Comparison of ENCODE assay signal across 8 mouse cellular contexts in the genomic region with DNA sequence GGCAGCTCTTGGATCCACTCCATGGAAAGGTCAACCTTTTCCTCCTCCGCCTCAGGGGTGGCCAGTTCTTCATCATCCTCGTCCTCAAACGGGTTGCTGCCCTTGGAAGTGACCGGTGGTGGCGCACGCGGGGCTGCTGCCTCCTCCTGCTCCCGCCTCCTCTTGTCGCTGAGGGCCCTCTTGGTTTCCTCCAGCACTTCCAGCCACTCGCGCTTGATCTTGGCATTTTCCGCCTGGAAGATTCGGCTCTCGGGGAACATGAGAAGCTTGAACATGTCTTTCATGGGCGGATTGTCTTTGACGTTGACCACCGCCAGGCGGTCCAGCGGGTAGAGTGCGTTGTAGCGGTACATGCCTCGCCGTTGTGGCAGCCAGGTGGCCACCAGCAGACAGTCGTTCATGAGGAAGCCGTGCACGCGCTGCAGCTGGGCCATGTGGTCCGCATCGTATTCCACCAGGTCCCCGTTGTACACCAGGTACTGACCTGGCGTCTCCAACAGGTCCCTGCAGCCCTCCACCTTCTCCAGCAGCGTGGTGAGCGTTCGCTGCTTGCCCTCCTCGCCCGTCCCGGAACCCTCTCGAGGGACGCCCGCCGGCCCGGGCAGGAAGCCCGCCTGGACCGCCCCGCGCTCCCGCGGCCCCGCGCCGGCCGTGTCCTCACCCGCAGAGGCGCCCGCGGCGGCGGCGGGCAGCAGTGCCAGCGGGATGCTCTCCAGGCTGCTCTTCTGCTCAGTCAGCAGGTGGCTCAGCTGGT. TPM values are rescaled to one million over a fixed set of nuclear protein-coding genes. Genes with fewer than 3 reads are reported as not detected.
A peak's percentile ranks its signal among the peaks of the same experiment; 100 is the strongest.
DNase-seq lines count a peak whose midpoint lies in the region; ATAC-seq and TF ChIP-seq lines count a peak whose summit lies in the region.

No protein-coding gene starts in this region.

- no peaks in the 10 kb centered on the region for H3K9me3 ChIP-seq in kidney, embryonic 14.5 days (ENCODE audit: control insufficient read depth, low read length)

- peak overlapping the region; percentile 95 for H3K4me3 ChIP-seq in kidney, embryonic 14.5 days (ENCODE audit: low read length)
- peak overlapping the region; percentile 83 for H3K4me3 ChIP-seq in liver, adult 2 months (ENCODE audit: insufficient read depth, low read depth, low read length)
- peak overlapping the region; percentile 80 for H3K4me3 ChIP-seq in myocyte

- peak; percentile 80 for TF ChIP-seq CTCF in liver, adult 2 months (IDR thresholded peaks at IDR 0.05; ENCODE audit: low read depth, low read length)

- DNase-seq in B cell, adult 2 months, result peak; percentile 57 to 66
- DNase-seq in brain, adult 2 months (ENCODE audit: low read depth, low spot score), result peak; percentile 88
- DNase-seq in heart, adult 9 months (ENCODE audit: low spot score in 2 of 2), result peak; percentile 75 to 82
- DNase-seq in liver, adult 2 months (ENCODE audit: extremely low read depth, low read depth, low spot score), result peak; percentile 57
- DNase-seq in splenic B cell, adult 2 months (ENCODE audit: low read depth, low spot score), result peak; percentile 63

- peak overlapping the region; percentile 78 for H3K27ac ChIP-seq in kidney, embryonic 14.5 days (ENCODE audit: low read depth, low read length)
- H3K27ac ChIP-seq in liver, adult 2 months (replicated peaks; ENCODE audit: insufficient read depth, low read depth, low read length), result peak overlapping the region; percentile 62

- H3K9ac ChIP-seq in kidney, embryonic 14.5 days (ENCODE audit: low read depth, low read length), result peak overlapping the region; percentile 85
- H3K9ac ChIP-seq in liver, adult 2 months (ENCODE audit: low read depth, low read length), result peak overlapping the region; percentile 91

- H3K79me2 ChIP-seq in liver, adult 2 months (ENCODE audit: control insufficient read depth, insufficient read depth, low read length), result peaks cover 19% of the 10 kb centered on the region
- peaks cover 45% of the 10 kb centered on the region for H3K79me2 ChIP-seq in myocyte (ENCODE audit: control insufficient read depth, insufficient read depth)

- TF ChIP-seq POLR2A in liver, adult 2 months (IDR thresholded peaks at IDR 0.05; ENCODE audit: extremely low read depth, insufficient read depth, low read length), result no peak
- TF ChIP-seq POLR2A in myocyte (IDR thresholded peaks at IDR 0.05; ENCODE audit: insufficient read length, low read depth), result peak; percentile 20

- peak overlapping the region; percentile 88 for H3ac ChIP-seq in myocyte (ENCODE audit: control insufficient read depth, insufficient read length)

- peak; percentile 77 for ATAC-seq in erythroblast, adult 5-6 weeks (replicated peaks; ENCODE audit: low FRiP score, poor library complexity, severe bottlenecking)
- ATAC-seq in kidney, embryonic 14.5 days (ENCODE audit: low FRiP score, low TSS enrichment), result peak; percentile 45

- no peaks in the 10 kb centered on the region for H3K27me3 ChIP-seq in kidney, embryonic 14.5 days (ENCODE audit: control insufficient read depth, insufficient read depth, low read length)
- no peaks in the 10 kb centered on the region for H3K27me3 ChIP-seq in liver, adult 2 months (ENCODE audit: control insufficient read depth, insufficient read depth, low read length)
- H3K27me3 ChIP-seq in myocyte (ENCODE audit: control insufficient read depth, insufficient read depth, insufficient read length), result no peaks in the 10 kb centered on the region
- no peaks in the 10 kb centered on the region for H3K27me3 ChIP-seq in splenic B cell, adult 2 months (ENCODE audit: control insufficient read depth, insufficient read depth, low read length, poor library complexity, severe bottlenecking)

- peaks cover 19% of the 10 kb centered on the region for H3K4me1 ChIP-seq in kidney, embryonic 14.5 days (ENCODE audit: control insufficient read depth, insufficient read depth, low read length)
- H3K4me1 ChIP-seq in liver, adult 2 months (ENCODE audit: control insufficient read depth, insufficient read depth, low read length), result peaks cover 12% of the 10 kb centered on the region

- peaks cover 36% of the 10 kb centered on the region for H3K36me3 ChIP-seq in kidney, embryonic 14.5 days (ENCODE audit: control insufficient read depth, insufficient read depth, low read length)
- peaks cover 12% of the 10 kb centered on the region for H3K36me3 ChIP-seq in liver, adult 2 months (ENCODE audit: control insufficient read depth, insufficient read depth, low read length)
- H3K36me3 ChIP-seq in myocyte (ENCODE audit: control insufficient read depth, insufficient read depth), result peaks cover 18% of the 10 kb centered on the region
- peaks cover 4% of the 10 kb centered on the region for H3K36me3 ChIP-seq in splenic B cell, adult 2 months (ENCODE audit: control insufficient read depth, insufficient read depth, low read length, poor library complexity, severe bottlenecking)

- H3K4me2 ChIP-seq in kidney, embryonic 14.5 days (replicated peaks; ENCODE audit: low read depth, low read length), result peak overlapping the region; percentile 99
- H3K4me2 ChIP-seq in myocyte (ENCODE audit: low read depth), result peak overlapping the region; percentile 88

- under 1% methylated on average over 56 of the region's 60 CpGs for WGBS in kidney, embryonic 14.5 days
- under 1% methylated on average over 49 of the region's 60 CpGs for WGBS in liver, adult 2 months

TF ChIP-seq in myocyte, 11 proteins besides CTCF, POLR2A, EP300 and RAD21:
- TF ChIP-seq MYOD1 (IDR thresholded peaks at IDR 0.05; ENCODE audit: control insufficient read depth in 1 of 3, insufficient read length in 2 of 3, low read depth in 2 of 3) (peak in 1 of 3 experiments; percentile 58), MYOG (IDR thresholded peaks at IDR 0.05; ENCODE audit: control insufficient read depth in 1 of 3, insufficient read depth in 1 of 3, insufficient read length in 2 of 3, low read depth in 2 of 3) (peak in 1 of 3 experiments; percentile 45), SRF (IDR thresholded peaks at IDR 0.05; ENCODE audit: control insufficient read depth, insufficient read length, low read depth) (no peak)

RNA-seq across cellular contexts. Expression of gene Exoc8, which starts 0.7 kb away (rescaled TPM):
- 3.3 and 4.4 TPM in 2 replicates for total RNA-seq in erythroblast, adult 5-6 weeks (2015; ENCODE audit: low replicate concordance)
- total RNA-seq in erythroblast, adult 5-6 weeks (2017; ENCODE audit: low replicate concordance), result 3.9 and 7.7 TPM in 2 replicates
- 5.4 and 8.1 TPM in 2 replicates for polyA plus RNA-seq in kidney, embryonic 14.5 days (2014; fragmentation: Nextera tagmentation; extraction: Ambion mirVana)
- 7.0 and 8.3 TPM in 2 replicates for total RNA-seq in liver, adult 2 months (2014; rRNA removed)
- 4.3 and 4.7 TPM in 2 replicates for polyA plus RNA-seq in liver, adult 2 months (2012; rRNA removed)
- polyA plus RNA-seq in myocyte (2012; fragmentation: generic; extraction: Trizol), result 8.8 TPM

RNA-seq across cellular contexts. Expression of gene Sprtn, which starts 0.9 kb away (rescaled TPM):
- total RNA-seq in erythroblast, adult 5-6 weeks (2015; ENCODE audit: low replicate concordance), result 2.9 and 10.2 TPM in 2 replicates
- total RNA-seq in erythroblast, adult 5-6 weeks (2017; ENCODE audit: low replicate concordance), result 8.5 TPM in 2 replicates
- polyA plus RNA-seq in kidney, embryonic 14.5 days (2014; fragmentation: Nextera tagmentation; extraction: Ambion mirVana), result 6.6 and 9.1 TPM in 2 replicates
- total RNA-seq in liver, adult 2 months (2014; rRNA removed), result 5.4 and 6.3 TPM in 2 replicates
- 4.4 and 4.8 TPM in 2 replicates for polyA plus RNA-seq in liver, adult 2 months (2012; rRNA removed)
- polyA plus RNA-seq in myocyte (2012; fragmentation: generic; extraction: Trizol), result 13.3 TPM

RNA-seq across cellular contexts. Expression of gene 2810004N23Rik, which starts 33.9 kb away (rescaled TPM):
- 5.6 and 7.1 TPM in 2 replicates for total RNA-seq in erythroblast, adult 5-6 weeks (2015; ENCODE audit: low replicate concordance)
- total RNA-seq in erythroblast, adult 5-6 weeks (2017; ENCODE audit: low replicate concordance), result 9.2 and 9.8 TPM in 2 replicates
- 47.5 and 52.9 TPM in 2 replicates for polyA plus RNA-seq in kidney, embryonic 14.5 days (2014; fragmentation: Nextera tagmentation; extraction: Ambion mirVana)
- total RNA-seq in liver, adult 2 months (2014; rRNA removed), result 17.7 and 18.7 TPM in 2 replicates
- polyA plus RNA-seq in liver, adult 2 months (2012; rRNA removed), result 11.5 and 13.1 TPM in 2 replicates
- 27.1 TPM for polyA plus RNA-seq in myocyte (2012; fragmentation: generic; extraction: Trizol)

RNA-seq across cellular contexts. Expression of gene Gnpat, which starts 34.0 kb away (rescaled TPM):
- total RNA-seq in erythroblast, adult 5-6 weeks (2015; ENCODE audit: low replicate concordance), result 29.7 and 35.0 TPM in 2 replicates
- 18.0 and 40.7 TPM in 2 replicates for total RNA-seq in erythroblast, adult 5-6 weeks (2017; ENCODE audit: low replicate concordance)
- polyA plus RNA-seq in kidney, embryonic 14.5 days (2014; fragmentation: Nextera tagmentation; extraction: Ambion mirVana), result 79.3 and 122 TPM in 2 replicates
- total RNA-seq in liver, adult 2 months (2014; rRNA removed), result 25.0 and 30.1 TPM in 2 replicates
- polyA plus RNA-seq in liver, adult 2 months (2012; rRNA removed), result 27.5 and 28.7 TPM in 2 replicates
- polyA plus RNA-seq in myocyte (2012; fragmentation: generic; extraction: Trizol), result 95.4 TPM

RNA-seq across cellular contexts. Expression of gene Egln1, which starts 52.3 kb away (rescaled TPM):
- total RNA-seq in erythroblast, adult 5-6 weeks (2015; ENCODE audit: low replicate concordance), result 2.9 and 4.8 TPM in 2 replicates
- total RNA-seq in erythroblast, adult 5-6 weeks (2017; ENCODE audit: low replicate concordance), result 2.4 and 5.6 TPM in 2 replicates
- polyA plus RNA-seq in kidney, embryonic 14.5 days (2014; fragmentation: Nextera tagmentation; extraction: Ambion mirVana), result 15.8 and 16.0 TPM in 2 replicates
- total RNA-seq in liver, adult 2 months (2014; rRNA removed), result 11.2 and 13.8 TPM in 2 replicates
- 12.1 and 17.0 TPM in 2 replicates for polyA plus RNA-seq in liver, adult 2 months (2012; rRNA removed)
- polyA plus RNA-seq in myocyte (2012; fragmentation: generic; extraction: Trizol), result 35.8 TPM

Comparison
In these comparisons a context has a peak if more than half of its experiments do, and no peak if none do; other contexts are left out.
1. Peak in every context shown above with its lines: DNase-seq, ATAC-seq, H3K4me3 ChIP-seq and H3K27ac ChIP-seq.